Mouse (Mus musculus): ENCODE data around the gene Acsl1.

Gene Acsl1

DNA sequence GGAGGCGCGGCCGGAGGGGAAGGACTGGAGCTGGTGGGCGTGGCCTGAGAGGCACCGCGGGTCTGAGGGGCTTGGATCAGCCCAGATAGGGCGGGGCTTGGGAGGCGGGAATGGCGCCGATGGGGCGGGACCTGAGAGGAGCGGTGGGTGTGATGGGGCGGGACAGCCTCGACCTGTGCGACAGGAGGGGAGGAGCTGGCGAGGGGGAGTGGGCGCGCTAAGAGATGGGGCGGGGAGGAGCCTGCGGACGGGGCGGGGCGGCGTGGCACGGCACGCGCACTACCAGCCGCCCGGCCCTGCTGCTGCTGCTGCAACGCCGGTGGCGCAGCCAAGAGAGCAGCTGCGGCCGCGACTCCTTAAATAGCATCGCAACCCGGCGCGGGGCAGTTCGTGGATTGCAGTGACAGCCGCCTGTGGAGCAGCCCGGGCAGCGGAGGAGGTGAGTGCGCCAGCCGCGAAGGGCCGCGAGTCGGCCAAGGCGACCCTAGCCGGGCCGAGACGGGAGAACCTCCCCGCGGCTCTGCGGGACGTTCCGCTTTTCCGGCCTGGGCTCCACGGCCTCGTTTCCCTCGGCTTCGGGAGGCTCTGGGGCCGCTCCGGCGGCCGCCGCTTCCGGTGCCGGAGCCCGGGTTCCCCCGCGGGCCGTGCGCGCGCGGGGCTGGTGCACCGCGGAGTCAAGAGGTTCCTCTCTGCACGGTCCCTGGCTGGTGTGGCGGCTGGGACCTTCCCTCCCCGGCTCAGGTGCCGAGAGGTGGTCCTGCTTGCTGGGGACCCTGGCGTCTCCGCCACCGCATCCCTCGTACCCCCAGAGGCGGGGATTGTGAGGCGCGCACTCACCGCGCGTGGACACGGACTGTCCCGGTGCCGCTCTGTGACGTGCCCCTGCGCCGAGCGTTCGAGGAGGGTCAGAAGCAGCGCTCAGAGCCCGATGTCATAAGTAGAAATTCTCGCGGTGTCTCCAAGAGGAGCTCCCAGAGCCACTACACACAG, at the start of gene Acsl1:
Gene Acsl1, plus strand, starts transcription at position 246 of the 990 bp plus-strand sequence.
- DNase-seq (ENCODE audit: extremely low spot score, low read depth, low spot score): peak; percentile 83

DNA sequence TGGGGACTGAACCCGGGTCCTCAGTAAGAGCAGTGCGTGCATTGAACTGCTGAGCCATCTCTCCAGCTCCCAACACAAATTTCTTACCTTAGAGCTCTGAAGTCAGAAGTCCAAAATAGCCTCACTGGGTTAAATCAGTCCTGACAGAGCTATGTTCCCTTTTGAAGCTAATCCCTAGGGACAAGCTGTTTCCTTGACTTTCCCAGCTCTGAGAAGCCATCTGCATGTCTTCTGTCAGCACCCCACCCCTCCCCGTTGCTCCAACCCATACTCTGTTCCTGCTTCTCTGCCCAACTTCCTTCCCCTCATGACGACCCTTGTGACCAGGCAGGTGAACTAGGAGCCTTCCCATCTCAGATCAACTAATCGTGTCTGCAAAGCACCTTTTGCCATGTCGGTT, 49.3 kb upstream of the Acsl1 start:
- DNase-seq (ENCODE audit: extremely low spot score, low read depth, low spot score): no peak

DNA sequence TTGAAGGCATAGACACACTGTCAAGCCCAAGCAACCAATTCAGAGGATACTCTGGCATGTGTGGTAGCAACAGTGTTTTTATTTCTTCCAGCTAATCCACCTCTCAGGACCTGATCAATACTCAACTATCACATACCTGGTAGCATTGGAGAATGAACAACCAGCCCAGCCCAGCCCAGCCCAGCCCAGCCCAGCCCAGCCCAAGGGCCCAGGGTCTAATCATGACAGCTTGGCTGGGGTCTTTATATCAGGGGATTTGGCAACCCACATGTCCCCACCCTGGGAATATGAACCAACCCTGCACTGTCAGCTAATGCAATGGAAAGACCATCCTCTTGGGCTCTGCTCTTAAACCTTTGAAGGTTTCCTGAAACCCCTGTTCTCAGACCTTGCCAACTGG, 42.9 kb upstream of the Acsl1 start:
- no peak for DNase-seq (ENCODE audit: extremely low spot score, low read depth, low spot score)

DNA sequence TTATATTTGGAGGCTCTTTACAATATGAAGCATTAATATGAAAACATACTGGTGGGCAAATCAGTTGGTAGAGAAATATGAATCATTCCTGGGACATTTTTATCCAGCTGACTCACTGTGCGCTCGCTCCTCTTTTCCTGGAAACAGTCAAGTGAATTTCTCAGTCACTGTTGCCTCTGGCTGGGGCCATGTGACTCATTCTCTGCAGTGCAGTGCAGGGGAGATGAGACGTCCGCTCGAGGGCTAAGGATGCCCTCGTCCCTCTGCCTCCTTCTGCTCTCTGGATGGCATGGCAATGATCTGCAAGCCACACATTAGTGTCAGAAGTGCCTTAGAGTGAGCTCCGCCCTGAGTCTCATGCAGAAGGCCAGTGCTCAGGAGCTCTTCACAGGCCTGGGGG, 41.0 kb upstream of the Acsl1 start:
- DNase-seq (ENCODE audit: extremely low spot score, low read depth, low spot score): no peak

DNA sequence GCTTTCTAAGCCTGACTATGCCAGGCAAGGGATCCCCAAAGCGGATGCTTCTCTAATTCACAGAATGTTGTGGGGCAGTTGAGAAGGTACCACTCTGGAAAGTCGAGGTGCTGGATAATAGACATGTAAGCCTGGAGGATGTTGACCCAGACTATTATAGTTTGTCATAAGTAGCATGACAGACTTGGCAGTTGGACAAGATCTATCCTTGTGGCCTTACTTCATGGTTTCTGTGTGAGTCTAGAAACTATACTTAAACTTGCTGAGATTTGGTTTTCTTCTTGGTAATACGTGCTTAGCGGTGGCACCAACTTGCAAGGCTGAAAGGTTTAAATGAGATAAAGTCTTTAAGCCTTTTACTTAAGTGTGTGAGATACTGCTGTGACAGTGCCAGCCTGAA, 38.9 kb upstream of the Acsl1 start:
- no peak for DNase-seq (ENCODE audit: extremely low spot score, low read depth, low spot score)

DNA sequence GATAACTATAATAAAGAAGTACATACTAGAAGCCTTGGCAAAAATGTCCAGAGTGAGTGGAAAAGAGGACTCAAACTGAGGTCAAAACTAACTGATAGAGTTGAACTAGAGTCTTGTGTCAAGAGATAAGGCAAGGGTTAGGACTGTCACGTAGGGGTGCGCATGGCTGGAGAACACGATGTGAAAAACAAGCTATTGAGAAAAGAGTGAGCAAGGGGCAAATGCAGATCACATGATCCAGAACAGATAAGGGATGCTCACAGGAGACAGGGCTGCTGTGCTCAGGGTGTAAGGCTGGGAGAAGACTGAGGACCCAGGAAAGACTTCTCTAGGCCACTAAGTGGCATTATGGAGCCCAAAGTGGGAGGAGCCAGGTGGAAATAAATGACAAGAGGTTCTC, 38.3 kb upstream of the Acsl1 start:
- DNase-seq (ENCODE audit: extremely low spot score, low read depth, low spot score): no peak

DNA sequence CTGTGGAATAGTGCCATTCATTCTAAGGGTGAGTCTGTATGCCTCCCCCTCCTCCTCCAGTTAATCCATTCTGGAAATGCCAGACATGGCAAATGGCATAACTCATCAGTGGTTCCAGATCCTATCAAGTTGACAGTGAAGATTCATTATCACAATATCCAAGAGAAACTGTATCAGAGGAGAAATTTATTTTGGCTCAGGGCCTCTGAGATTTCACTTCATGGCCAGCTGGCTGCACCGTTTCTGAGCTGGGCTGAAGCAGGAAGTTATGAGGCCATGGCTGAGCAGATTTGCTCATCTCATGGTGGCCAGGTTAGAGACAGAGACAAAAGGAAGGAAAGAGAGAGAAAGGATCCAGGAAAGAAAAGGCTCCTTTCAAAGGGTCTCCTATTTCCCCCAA, 37.2 kb upstream of the Acsl1 start:
- no peak for DNase-seq (ENCODE audit: extremely low spot score, low read depth, low spot score)

DNA sequence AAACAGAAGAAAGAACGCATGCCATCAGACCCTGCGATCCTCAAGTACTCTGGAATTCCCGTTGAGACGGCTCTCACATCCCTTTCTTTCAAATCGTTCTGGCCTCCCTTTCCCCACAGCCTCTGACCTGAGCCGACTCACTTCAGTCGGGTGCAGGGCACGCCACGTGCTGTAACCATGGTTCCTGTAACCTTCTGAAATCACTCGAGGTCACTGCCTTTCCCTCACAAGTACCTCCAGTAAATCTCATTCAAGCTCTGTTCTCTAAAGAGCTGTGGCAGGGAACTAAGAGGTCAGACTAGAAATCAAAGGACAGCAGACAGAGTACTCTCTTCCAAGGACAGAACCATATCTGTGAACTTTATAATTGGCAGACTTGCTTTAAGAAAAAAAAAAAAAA, 32.3 kb upstream of the Acsl1 start:
- DNase-seq (ENCODE audit: extremely low spot score, low read depth, low spot score): no peak

DNA sequence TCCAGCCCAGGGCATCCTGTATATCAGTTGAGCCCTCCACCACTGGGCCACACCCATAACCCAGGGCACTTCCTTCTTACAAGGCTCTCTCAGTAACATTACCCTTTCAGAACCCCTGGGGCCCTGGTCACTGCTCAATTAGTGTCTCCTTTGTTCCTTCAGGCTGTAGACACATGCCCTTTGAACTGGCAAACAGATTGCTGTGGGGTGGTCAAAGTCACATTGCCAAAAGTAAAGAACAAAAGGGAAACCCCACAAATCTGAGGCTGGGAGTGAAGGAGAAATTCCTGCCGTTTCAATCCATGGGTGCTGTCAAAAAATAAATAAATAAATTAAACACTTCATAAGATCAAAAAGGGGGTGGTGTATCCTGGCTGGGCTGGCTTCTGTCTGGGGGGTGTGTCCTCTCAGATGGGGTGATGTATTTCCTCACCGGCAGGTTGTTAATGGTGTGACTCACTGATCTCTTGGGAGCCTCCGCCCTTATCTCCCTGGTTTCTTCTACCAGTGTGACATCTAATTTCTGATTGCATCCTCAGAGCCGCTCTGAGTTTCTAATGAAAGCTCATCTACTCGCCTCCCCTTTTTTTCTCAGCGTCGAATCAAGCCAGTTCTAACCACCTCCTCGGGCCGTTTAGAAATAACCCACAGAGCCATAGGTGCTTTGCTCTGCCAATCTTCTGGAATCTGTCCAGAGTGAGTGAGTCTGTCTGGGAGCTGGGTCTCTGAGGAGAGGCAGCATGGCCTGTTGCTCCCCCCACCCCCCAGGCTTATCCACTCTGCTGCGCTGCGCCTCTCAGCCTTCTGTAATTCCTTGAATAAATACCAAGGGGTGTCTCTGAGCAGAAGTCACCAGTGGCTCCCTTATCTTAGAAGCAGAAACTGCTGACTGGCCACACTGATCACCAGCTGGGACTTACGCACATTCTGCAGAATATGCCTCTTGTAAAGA, 24.6 kb upstream of the Acsl1 start:
- no peak for DNase-seq (ENCODE audit: extremely low spot score, low read depth, low spot score)

DNA sequence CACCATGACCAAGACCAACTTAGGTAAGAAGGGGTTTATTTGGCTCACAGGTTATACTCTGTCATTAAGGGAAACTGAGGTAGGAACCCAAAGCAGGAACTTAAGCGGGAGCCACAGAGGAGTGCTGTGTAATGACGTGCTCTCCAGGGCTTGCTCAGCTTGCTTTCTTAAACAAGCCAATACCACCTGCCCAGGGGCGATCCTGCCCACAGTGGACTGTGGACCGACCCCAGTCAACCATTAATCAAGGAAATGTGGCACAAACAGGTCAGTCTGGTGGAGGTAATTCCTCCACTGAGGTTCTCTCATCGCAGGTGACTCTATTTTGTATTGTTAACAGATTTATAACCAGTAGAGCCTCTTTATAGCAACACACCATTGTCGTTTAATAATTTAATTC, 23.5 kb upstream of the Acsl1 start:
- no peak for DNase-seq (ENCODE audit: extremely low spot score, low read depth, low spot score)

DNA sequence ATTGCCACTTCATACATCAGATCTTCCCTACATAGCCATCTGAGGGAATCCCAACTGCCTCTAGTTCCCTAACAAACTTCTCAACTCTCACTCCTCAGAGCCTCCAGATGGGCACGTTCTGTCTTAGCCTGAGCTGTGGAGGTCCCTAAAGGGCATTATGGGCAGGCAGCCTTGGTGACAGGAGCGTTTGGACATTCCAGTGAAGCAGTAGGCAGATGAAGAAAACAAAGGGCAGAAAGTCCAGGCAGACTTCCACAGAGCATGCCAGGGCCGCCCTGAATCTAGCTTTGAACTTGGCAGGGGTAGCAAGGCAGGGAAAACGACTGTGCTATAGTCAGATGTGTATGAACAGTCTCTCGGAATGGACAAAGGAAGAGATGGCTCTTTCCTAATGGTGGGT, 22.2 kb upstream of the Acsl1 start:
- DNase-seq (ENCODE audit: extremely low spot score, low read depth, low spot score): no peak

DNA sequence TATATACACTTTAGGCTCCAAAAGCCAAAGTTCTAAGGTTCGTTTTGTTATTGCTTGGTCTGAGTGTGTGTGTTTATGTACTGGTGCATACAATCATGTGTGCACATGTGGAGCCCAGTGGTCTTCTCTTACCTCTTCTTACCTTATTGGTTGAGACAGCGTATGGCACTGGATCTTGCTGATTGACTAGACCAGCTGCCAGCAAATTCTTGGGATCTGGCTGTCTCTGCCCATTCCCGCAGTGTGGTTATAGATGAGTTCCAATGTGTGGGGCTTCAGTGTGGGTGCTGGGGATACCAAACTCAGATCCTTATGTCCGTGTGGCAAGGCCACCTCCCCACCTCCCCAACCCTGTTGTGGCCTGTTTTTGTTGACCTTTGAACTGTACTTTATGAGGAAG, 21.8 kb upstream of the Acsl1 start:
- DNase-seq (ENCODE audit: extremely low spot score, low read depth, low spot score): no peak

DNA sequence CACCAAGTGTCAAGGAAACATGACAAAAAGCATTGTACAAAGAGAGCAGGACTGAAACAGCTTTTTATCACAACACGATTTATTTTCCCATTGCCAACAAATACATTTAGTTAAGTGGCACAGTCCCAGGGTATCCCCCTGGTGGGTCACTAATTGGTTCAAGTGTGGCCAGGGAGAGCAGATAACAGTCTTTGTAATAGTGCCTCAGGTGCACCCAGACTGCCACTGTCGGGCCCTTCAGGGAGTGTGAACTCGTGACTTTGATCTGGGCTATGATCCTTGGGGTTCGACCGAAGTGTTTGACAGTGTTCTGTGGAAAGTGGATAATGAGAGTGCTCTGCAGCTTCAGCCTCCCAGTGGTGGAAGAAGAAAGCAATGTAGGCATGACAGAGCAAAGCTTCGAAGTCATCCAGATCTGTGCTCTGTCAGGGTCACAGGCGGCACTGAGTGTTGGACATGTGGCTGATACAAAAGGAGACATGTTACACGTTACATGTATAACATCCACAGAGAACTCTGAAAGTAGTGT, 21.1 kb upstream of the Acsl1 start:
- no peak for DNase-seq (ENCODE audit: extremely low spot score, low read depth, low spot score)

DNA sequence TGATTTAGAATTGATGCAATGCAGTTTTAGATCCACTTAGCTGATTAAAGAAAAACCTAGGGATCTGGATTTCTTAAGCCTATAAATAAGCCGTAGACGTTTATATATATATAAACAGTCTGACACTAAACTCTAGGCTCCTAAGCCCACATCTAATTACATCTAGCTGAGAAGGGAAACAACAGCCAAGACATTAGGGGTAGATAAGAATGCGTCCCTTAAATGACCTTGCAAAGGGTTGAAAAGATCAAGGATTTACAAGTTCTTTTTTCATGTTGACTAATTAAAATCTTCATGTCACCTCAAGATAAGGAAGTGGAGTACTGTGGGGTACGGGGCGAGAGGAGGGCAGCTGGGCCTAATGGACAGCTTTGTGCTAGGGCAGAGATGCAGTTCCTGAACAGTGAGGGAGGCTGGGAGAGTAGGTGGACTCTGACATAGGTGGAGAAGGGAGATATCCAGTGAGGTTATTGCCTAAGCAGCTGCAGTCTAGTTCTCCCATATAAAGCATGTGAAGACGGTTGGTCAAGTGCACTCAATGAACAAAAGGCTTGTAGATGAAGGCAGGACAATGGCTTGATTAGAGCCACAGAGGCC, 12.5 kb upstream of the Acsl1 start:
- no peak for DNase-seq (ENCODE audit: extremely low spot score, low read depth, low spot score)

DNA sequence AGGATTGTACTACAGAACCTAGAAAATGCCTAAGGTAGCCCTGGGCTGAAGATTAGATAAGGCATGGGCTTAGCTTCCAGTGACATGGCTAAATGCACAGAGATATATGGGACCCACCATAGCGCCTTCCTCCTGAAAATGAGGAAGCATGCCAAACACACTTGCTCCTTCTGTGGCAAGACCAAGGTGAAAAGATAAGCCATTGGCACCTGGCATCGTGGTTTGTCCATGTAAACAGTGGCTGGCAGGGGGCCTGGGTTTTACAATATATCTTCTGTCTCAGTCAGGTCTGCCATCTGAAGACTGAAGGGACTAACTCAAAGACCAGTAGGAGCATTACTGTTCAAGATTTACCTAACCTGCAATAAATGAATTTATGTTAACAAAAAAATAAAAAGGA, 2.4 kb upstream of the Acsl1 start:
- DNase-seq (ENCODE audit: extremely low spot score, low read depth, low spot score): no peak

DNA sequence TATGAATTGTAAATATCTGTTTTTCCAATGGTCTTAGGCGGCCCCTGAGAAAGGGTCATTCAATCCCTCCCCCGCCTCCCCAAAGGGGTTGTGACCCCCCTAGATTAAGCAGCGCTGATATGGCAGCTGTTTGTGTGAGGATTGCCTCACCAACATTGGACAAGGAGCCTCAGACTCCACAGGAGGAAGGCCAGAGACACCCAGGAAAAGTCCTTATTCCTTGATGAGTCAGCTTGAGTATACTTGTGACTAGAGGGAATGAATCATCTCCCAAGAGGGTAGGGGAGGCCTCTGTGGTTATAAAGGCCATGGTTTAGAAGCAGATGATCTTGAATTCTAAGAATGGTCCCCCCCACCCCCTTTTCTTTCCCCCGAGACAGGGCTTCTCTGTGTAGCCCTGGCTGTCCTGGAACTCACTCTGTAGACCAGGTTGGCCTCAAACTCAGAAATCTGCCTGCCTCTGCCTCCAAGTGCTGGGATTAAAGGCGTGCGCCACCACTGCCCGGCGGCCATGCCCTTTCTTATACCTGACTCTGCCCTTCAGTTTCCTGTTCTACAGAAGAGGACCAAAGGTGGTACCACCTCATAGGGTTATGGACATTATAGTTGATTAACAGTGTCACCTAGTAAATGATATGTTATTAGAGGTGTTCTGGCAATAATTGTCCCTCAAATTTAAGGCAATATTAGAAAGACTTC, 1.6 kb upstream of the Acsl1 start:
- no peak for DNase-seq (ENCODE audit: extremely low spot score, low read depth, low spot score)

DNA sequence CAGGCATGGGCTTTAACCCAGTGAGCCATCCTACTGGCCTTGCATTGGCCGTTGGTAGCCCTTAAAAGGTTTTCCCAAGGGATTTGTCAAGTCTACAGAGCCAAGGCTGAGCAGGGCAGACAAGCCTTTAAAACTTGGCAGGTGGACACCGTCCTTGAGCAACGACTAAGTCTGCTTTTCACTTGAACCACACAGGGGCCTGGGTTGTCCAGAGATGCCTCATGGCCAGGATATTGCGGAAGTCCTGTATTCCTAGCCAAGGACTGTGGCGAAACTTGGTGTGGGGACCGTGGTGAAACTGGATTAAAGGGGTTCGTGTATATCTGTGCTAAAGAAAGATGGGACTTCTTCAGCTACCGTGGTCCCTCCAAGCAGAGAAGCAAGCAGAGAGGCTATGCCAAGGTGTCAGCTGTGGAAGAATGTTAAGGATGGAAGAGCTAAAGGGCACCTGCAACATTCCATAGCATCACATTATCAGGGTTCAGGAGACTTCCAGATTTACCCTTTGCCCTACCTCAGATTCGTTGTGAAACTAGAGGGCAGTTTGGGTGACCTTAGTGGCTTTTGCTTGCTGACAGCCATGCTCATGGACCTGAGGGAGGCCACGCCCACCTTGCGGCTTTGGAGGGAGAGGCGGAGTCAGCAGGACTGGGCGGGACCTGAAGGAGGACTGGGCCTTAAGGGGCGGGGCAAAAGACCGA, 596 bp upstream of the Acsl1 start:
- no peak for DNase-seq (ENCODE audit: extremely low spot score, low read depth, low spot score)

DNA sequence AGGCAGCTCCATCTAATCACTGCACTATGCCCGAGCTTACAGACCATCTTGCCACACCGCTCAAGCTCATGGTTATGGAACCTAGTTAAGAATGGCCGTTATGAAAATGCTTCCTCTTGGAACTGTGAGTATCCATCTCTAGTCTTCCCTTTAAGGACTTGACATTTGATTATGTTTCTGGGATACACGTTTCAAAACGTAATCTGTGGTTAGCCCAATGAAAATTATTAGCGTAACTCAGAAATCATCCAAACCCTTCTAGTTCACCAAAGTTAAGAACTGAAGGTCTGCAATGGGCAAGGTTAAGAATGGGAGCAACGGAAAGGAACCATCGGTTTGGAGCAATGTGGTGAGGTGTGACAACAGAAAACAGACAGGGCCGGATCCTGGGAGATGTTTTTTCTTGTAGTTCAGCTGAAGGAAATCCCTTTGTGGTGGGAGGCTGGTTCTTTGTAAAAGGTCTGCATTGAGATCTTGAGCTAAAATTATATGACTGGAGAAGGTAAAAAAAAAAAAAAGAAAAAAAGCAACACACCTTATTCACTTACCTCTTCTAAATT, 1.2 kb downstream of the Acsl1 start:
- no peak for DNase-seq (ENCODE audit: extremely low spot score, low read depth, low spot score)

DNA sequence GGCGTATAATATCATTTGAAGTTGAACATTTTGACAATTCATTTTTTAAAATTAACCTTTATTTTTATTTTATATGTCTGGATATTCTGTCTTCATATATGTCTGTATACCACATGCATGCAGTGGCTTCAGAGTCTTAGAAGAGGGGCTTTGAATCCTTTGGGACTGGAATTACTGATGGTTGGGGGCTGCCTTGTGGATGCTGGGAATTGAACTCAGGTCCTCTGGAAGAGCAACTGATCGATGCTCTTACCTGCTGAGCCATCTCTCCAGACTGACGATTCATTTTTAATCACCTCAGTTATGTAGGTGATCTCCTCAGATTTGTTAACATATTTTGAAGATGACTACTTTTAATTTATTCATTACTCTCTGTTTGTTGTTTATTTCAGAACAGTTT, 3.3 kb downstream of the Acsl1 start:
- no peak for DNase-seq (ENCODE audit: extremely low spot score, low read depth, low spot score)

DNA sequence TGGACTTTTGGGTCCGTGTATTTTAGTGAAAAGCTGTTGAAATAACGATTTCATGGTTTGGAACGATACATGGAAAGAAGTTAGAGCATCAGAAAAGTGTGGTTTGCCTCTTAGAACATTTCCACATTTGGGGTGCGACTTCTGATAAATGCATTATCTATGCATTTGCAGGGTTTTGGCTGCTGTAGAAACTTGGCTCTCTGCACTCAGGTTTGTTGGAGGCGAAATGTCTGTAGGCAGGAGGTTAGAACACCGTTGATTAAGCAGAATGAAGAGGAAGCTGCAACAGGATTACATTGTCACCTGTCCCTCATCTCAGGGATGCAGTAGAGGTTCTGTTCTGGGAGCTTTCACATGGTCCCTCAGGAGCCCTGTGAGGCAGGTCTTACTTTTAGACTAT, 3.8 kb downstream of the Acsl1 start:
- DNase-seq (ENCODE audit: extremely low spot score, low read depth, low spot score): no peak

Data from hindlimb bud, embryonic 11.5 days (tissue).